In the genomic region with DNA sequence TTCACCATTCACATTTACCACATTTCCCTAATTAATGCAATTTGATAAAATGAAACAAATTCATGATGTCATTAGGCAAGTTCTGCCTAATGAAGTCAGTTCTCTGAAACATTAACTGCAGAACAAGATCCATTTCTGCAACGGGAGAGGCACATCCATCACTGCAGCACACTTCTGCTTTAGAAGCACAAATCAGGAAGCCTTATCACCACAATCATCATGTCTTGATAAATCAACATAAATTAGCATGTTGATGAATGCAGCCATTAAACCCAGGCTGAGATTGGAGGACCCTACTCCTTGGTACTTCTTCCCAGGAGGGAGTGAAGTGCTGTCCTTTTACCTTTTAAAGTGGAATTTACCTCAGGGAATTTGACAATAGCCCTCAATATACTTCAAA, we compare ENCODE assay signal across 14 mouse cellular contexts.
"Had no signal": no experiment of that assay in that cellular context is flagged by ENCODE, and none has a peak within 500 bp of the region (broad histone marks: within the 10 kb centered on the region; RNA-seq: fewer than 3 reads in every experiment).

No protein-coding gene starts in this region.

- H3K4me3 ChIP-seq: kidney, embryonic 15.5 days; left cerebral cortex, adult 2 months; limb, embryonic 10.5 days; liver, embryonic 15.5 days; midbrain, embryonic 10.5 days; myocyte had no signal

- H3K4me2 ChIP-seq: kidney, embryonic 15.5 days; liver, embryonic 11.5 days; liver, embryonic 15.5 days had no signal

- H3K4me1 ChIP-seq: kidney, embryonic 15.5 days; limb, embryonic 10.5 days; liver, embryonic 15.5 days; midbrain, embryonic 10.5 days had no signal

- H3K27ac ChIP-seq: kidney, embryonic 15.5 days; left cerebral cortex, adult 2 months; limb, embryonic 10.5 days; liver, embryonic 15.5 days; midbrain, embryonic 10.5 days had no signal

- H3K27me3 ChIP-seq: kidney, embryonic 15.5 days; liver, embryonic 15.5 days had no signal

- H3K9me3 ChIP-seq: kidney, embryonic 15.5 days; limb, embryonic 10.5 days; liver, embryonic 15.5 days; midbrain, embryonic 10.5 days had no signal

- ATAC-seq: lung, postnatal 0 days had no signal

- H3K36me3 ChIP-seq: kidney, embryonic 15.5 days; limb, embryonic 10.5 days; liver, embryonic 15.5 days; midbrain, embryonic 10.5 days had no signal

- DNase-seq: kidney, postnatal 25 days; lung, adult 2 months; lung, postnatal 4 days; right cerebral cortex, adult 18-20 months; right cerebral cortex, postnatal 25 days; thymus, postnatal 36 days had no signal

- H3K9ac ChIP-seq: kidney, embryonic 15.5 days; liver, embryonic 15.5 days had no signal
